Mouse (Mus musculus) kidney, postnatal 14 days (tissue): ENCODE measurements around the gene Slc22a26.
A peak's percentile ranks its signal among the peaks of the same experiment; 100 is the strongest.
"Not testable (repeated sequence)": the region's sequence is repeated elsewhere in the genome, so short reads cannot be mapped to it uniquely, and the experiment has no call there.

ENCODE experiments used
- DNase-seq: peaks from one replicate; pipeline ENCODE4 v3.0.0; 2022; ENCODE audit warnings: mixed read lengths

Slc22a26 gene

GRCm38 (mm10) chr19:7802571-7802970, at the start of gene Slc22a26:
Gene Slc22a26, minus strand, starts transcription at chr19:7802667.
- no peak for DNase-seq

GRCm38 (mm10) chr19:7829851-7830250, 27.4 kb upstream of the Slc22a26 start:
- no peak for DNase-seq

- DNase-seq = no peak
Observed at GRCm38 (mm10) chr19:7790571-7790970, 11.9 kb downstream of the Slc22a26 start.

- peak; percentile 5 for DNase-seq
Observed at GRCm38 (mm10) chr19:7775306-7775705, 27.2 kb downstream of the Slc22a26 start.

GRCm38 (mm10) chr19:7766124-7766523, 36.3 kb downstream of the Slc22a26 start:
- no peak for DNase-seq

GRCm38 (mm10) chr19:7765599-7765998, 36.9 kb downstream of the Slc22a26 start:
- DNase-seq = no peak

GRCm38 (mm10) chr19:7753371-7753770, 49.1 kb downstream of the Slc22a26 start:
- not testable (repeated sequence) for DNase-seq
